Mouse (Mus musculus) midbrain, embryonic 16.5 days (tissue): ENCODE measurements around the gene Ccr9. TPM values are rescaled to one million over a fixed set of nuclear protein-coding genes. Genes with fewer than 3 reads are reported as not detected.
A peak's percentile ranks its signal among the peaks of the same experiment; 100 is the strongest.
"Not testable (repeated sequence)": the region's sequence is repeated elsewhere in the genome, so short reads cannot be mapped to it uniquely, and the experiment has no call there.

Experiments used
- ATAC-seq: fragments of 200-750 bp; cut with Nextera tagmentation; 2 replicates; pipeline ENCODE4 v1.8.0; 2017; ENCODE audit warnings: moderate TSS enrichment
- H3K27ac ChIP-seq: fragments of 300-500 bp; sonication (generic); 2 replicates; pipeline ENCODE4 v1.5.1; 2014; ENCODE audit warnings: mild to moderate bottlenecking, low read length, mixed read lengths
- H3K27me3 ChIP-seq: fragments of 300-500 bp; sonication (generic); 2 replicates; pipeline ENCODE4 v1.6.1; 2014; ENCODE audit warnings: low read depth, low read length, mixed read lengths; ENCODE audit not compliant: control insufficient read depth, insufficient read depth
- H3K36me3 ChIP-seq: fragments of 300-500 bp; sonication (generic); 2 replicates; pipeline ENCODE4 v1.6.1; 2014; ENCODE audit warnings: mild to moderate bottlenecking, low read length, moderate library complexity, mixed read lengths; ENCODE audit not compliant: control insufficient read depth, insufficient read depth
- H3K4me1 ChIP-seq: fragments of 300-500 bp; sonication (generic); 2 replicates; pipeline ENCODE4 v1.6.1; 2014; ENCODE audit warnings: mild to moderate bottlenecking, low read length, mixed read lengths; ENCODE audit not compliant: control insufficient read depth, insufficient read depth
- H3K4me2 ChIP-seq: fragments of 300-500 bp; sonication (generic); 2 replicates; pipeline ENCODE4 v1.6.1; 2014; ENCODE audit warnings: mild to moderate bottlenecking, low read length, mixed read lengths
- H3K4me3 ChIP-seq: fragments of 300-500 bp; sonication (generic); 2 replicates; pipeline ENCODE4 v1.5.1; 2014; ENCODE audit warnings: low read depth, mild to moderate bottlenecking, low read length, moderate library complexity, mixed read lengths
- H3K9ac ChIP-seq: fragments of 300-500 bp; sonication (generic); 2 replicates; pipeline ENCODE4 v1.6.1; 2014; ENCODE audit warnings: low read depth, low read length, mixed read lengths
- H3K9me3 ChIP-seq: fragments of 300-500 bp; sonication (generic); replicated peaks from 2 replicates; pipeline ENCODE4 v1.6.1; 2014; ENCODE audit warnings: mild to moderate bottlenecking, low read length, mixed read lengths; ENCODE audit not compliant: control insufficient read depth, poor library complexity, severe bottlenecking
- WGBS: fragments of 180-500 bp; shearing (Covaris S2); extraction: QIAGEN DNeasy Blood & Tissue Kit; methylation state at CpG from one replicate; pipeline ENCODE4 v1.1.7; 2014; 5-methylcytosine and 5-hydroxymethylcytosine counted together
- polyA plus RNA-seq: library from polyadenylated mRNA; unstranded; fragments of >200 nt; fragmentation: Nextera tagmentation; extraction: Ambion mirVana; gene quantifications from 2 replicates; pipeline ENCODE4 v1.2.1, GENCODE M21; 2015

The Ccr9 gene
- polyA plus RNA-seq, 1 experiment from 2014 or later, result 0.30 TPM

DNA sequence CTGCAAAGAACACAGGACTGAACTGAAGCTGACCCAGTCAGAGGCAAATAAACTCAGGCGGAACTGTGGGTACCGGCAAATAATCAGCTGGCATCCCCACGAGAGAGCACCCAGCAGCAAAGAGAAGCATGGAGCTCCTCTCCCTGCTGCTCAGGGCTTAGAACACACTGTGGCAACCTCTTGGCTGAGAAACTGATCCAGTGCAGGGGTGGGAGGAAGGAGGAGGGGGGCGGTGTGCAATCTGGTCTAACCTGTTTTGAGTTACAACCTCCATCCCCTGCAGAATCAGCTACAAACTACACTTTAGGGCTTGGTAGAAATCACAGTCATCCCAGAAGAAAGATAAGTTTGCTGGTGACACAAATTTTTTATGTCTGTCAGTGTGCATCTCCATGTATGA is 26.9 kb upstream of the Ccr9 start:
- 45% methylated on average over 4 of the region's 4 CpGs for WGBS
- no peak for ATAC-seq

DNA sequence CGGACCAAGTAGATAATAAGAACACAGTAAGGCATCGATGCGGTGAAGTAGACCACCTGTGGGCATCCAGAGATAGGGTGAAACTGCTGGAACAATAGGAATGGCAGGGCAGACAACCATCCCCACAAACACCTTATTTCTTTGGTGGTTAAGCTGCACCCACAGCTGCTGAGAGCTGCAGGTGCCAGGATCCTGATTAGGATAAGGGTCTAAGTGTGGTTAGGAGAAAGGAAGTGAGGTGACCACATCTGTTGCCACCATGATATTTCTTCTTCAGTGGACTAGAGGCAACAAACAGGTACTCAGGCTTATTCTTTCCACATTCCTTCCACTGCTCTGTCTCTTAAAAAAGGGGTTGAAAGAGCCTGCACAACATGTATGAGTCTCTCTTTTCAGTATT is 20.8 kb upstream of the Ccr9 start:
- WGBS, result 80% methylated on average over 3 of the region's 3 CpGs
- no peak for ATAC-seq

More for the DNA sequence above, 26.9 kb upstream of the Ccr9 start:
- no peaks in the 10 kb centered on the region for H3K36me3 ChIP-seq
- H3K9ac ChIP-seq, result no peak overlapping the region
- H3K4me1 ChIP-seq, result no peaks in the 10 kb centered on the region
- H3K9me3 ChIP-seq, result no peaks in the 10 kb centered on the region
- H3K27me3 ChIP-seq, result no peaks in the 10 kb centered on the region
- H3K4me2 ChIP-seq, result no peak overlapping the region
- H3K4me3 ChIP-seq, result no peak overlapping the region
- H3K27ac ChIP-seq, result no peak overlapping the region

DNA sequence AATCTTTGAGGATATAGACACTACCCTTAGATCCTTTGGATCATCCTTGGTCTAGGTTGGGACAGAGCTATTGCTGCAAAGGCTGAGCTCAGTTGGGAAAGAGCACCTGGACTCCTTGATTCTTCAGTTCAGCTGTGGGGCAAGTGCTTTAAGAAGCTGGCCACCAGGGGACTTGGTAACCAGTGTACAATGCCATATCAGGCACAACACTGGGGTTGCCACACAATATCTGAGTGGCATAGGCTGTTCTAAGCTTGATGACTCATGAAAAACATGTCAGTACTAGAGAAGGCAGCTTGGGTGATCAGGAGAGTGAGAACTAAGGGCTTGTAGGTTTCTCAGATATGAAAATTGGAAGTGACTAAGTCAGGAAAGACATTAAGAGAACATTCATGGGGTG is 19.3 kb upstream of the Ccr9 start:
- Histone ChIP-seq H3K27ac (no peak overlapping the region), H3K4me2 (no peak overlapping the region), H3K4me1 (no peaks in the 10 kb centered on the region), H3K27me3 (no peaks in the 10 kb centered on the region), H3K9me3 (no peaks in the 10 kb centered on the region), H3K4me3 (no peak overlapping the region), H3K9ac (no peak overlapping the region), H3K36me3 (no peaks in the 10 kb centered on the region)
- no peak for ATAC-seq

More for the DNA sequence above, 20.8 kb upstream of the Ccr9 start:
- Histone ChIP-seq H3K4me1 (no peaks in the 10 kb centered on the region), H3K4me2 (no peak overlapping the region), H3K36me3 (no peaks in the 10 kb centered on the region), H3K27ac (no peak overlapping the region), H3K27me3 (no peaks in the 10 kb centered on the region), H3K4me3 (no peak overlapping the region), H3K9me3 (no peaks in the 10 kb centered on the region), H3K9ac (no peak overlapping the region)

DNA sequence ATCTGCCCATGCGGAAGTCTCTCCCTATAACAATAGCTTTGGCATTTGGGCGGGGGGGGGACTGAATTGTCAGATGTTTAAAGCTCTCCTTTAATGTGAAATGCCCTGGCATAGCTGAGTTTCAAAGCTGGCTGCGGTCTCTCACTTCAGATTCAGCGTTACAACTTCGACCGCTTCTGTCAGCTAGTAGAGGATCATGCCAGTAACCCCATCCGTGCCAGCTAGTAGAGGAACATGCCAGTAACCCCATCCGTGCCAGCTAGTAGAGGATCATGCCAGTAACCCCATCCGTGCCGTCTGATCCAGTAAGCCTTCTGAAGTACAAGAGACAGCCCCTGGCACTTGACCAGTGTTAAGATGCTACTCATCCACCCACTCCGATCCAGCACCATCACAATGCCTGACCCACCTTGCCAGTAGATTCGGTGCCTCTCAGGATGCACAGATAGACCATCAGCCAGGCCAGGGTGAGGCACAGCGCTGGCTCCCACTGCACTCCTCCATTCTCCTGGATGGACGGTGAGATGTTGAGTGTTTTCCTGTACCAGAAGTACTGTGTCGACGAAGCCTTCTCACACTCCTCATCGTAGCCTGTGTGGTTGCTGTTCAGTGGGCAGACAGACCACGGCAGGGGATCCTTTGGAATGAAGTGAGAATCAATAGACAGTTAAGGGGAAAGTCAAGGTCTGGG is 18.1 kb upstream of the Ccr9 start:
- H3K9ac ChIP-seq, H3K4me2 ChIP-seq, H3K36me3 ChIP-seq, H3K9me3 ChIP-seq, H3K4me3 ChIP-seq, ATAC-seq, H3K27ac ChIP-seq, H3K27me3 ChIP-seq, H3K4me1 ChIP-seq: not testable (repeated sequence)
- WGBS, result 81% methylated on average over 17 of the region's 18 CpGs

DNA sequence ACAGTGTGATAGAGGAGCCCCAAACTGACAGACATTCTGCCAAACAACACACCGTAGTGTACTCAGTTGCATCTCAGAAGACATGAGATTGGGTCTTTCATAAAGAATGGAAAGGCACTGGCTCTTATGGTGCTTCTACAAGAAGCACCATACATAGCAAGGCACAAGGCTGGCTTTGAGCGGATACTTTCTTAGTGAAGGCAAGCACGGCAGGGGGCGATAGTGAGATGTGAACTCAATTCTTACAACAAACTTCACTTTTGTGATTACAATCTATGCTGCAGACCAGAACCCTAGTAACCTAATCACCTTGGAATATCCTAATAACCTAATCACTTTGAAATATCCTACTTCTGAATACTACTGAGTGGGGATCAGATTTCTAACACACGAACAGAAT is 12.6 kb upstream of the Ccr9 start:
- Histone ChIP-seq H3K4me3 (no peak overlapping the region), H3K27ac (no peak overlapping the region)

DNA sequence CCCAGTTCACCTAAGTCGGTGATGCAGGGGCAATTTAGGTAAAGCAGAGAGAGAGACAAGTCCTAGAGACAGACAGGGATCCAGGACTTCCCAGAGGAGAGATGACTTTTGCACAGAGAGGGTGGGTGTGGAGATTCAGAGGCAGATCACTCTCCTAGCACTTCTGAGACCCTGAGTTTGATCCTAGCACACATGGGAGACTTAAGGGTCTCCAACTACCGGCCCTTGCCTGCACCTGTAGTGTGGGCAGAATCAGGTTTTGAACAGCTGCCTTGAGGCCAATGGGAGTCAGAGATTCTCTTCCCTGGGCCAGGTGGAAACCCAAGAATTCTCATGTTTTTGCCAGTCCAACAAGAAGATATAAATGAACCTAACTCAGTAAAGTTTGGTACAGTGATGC is 959 bp downstream of the Ccr9 start:
- Histone ChIP-seq H3K4me2 (peak overlapping the region; percentile 85), H3K9me3 (no peaks in the 10 kb centered on the region), H3K4me3 (peak overlapping the region; percentile 46), H3K9ac (no peak overlapping the region), H3K27me3 (peaks cover 32% of the 10 kb centered on the region), H3K36me3 (no peaks in the 10 kb centered on the region), H3K4me1 (peaks cover 5% of the 10 kb centered on the region; the same call in 1 of the 2 replicates), H3K27ac (no peak overlapping the region)
- ATAC-seq, result no peak
- 27% methylated on average over 2 of the region's 2 CpGs for WGBS

More for the DNA sequence above, 12.6 kb upstream of the Ccr9 start:
- H3K9ac ChIP-seq, result no peak overlapping the region
- H3K4me1 ChIP-seq, result no peaks in the 10 kb centered on the region
- no peak overlapping the region for H3K4me2 ChIP-seq
- no peaks in the 10 kb centered on the region for H3K36me3 ChIP-seq
- no peaks in the 10 kb centered on the region for H3K27me3 ChIP-seq
- H3K9me3 ChIP-seq, result no peaks in the 10 kb centered on the region
- no peak for ATAC-seq
- WGBS, result 62% methylated on average over 5 of the region's 5 CpGs

DNA sequence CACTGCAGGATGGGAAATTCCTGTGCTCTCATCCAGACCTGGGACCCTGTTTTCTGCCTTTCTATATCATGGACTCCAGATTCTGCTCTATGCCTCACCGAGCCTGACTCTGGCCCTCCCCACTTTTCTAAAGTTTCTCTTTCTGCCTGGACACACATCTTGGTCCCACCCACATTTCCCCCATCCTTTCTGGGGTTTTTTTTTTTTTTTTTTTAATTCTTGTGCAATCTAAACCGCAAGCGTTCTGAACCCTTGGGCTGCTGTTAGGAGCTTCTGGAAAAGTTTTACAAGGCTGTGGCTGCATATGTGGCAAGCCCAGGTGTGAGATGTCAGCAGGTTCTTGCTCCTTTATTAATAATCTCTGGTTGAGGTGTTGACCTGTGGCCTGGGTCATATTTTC is 5.5 kb downstream of the Ccr9 start:
- no peaks in the 10 kb centered on the region for H3K4me1 ChIP-seq
- peaks cover 15% of the 10 kb centered on the region for H3K27me3 ChIP-seq
- no peaks in the 10 kb centered on the region for H3K9me3 ChIP-seq
- WGBS, result 53% methylated on average over 3 of the region's 3 CpGs
- no peak overlapping the region for H3K4me3 ChIP-seq
- H3K36me3 ChIP-seq, result no peaks in the 10 kb centered on the region
- no peak overlapping the region for H3K27ac ChIP-seq
- no peak overlapping the region for H3K4me2 ChIP-seq
- no peak for ATAC-seq
- H3K9ac ChIP-seq, result no peak overlapping the region

DNA sequence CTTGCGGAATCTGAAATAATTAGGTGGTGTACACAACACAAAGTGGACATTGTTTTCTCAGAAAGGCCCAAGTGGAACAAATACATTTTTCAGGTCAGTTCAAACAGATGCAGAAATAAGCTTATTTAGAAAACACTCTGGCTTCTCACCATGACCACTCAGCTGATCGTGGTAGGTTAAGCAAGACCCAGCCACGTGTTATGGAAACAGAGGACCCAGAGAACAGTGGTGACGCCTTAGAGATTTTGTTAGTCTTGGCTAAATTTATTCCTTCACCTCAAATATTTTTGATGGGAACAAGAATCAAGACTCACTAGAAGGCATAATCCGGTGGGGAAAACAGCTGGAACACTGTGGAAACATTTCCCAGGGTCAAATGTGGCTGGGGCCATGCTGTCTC is 8.0 kb downstream of the Ccr9 start:
- Histone ChIP-seq H3K4me1 (no peaks in the 10 kb centered on the region), H3K9ac (no peak overlapping the region), H3K36me3 (no peaks in the 10 kb centered on the region), H3K9me3 (no peaks in the 10 kb centered on the region), H3K4me3 (no peak overlapping the region), H3K4me2 (no peak overlapping the region), H3K27ac (no peak overlapping the region), H3K27me3 (0 out of 2 replicates have a peak, but pooled peaks cover 2% of the 10 kb centered on the region)
- WGBS, result 55% methylated on average over 5 of the region's 5 CpGs
- ATAC-seq, result no peak

DNA sequence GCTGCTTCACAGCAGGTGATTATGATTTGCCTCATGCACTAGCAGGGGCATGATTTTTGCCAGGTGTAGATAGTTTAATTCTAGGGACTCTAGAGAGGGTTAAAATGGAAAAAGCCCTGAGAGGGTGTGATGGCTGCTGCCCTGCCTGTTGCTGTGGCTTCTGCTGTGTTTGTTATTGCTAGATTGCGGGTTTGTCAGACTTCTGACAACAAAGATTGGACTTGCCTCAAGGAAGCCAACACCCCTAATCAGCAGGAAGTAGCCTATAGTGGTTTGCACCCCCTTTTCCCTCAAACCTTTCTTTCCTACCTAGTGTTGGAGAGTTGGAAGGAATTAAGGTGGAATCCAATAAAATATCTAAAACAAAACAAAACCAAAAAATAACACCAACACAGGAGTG is 10.0 kb downstream of the Ccr9 start:
- H3K4me1 ChIP-seq, result no peaks in the 10 kb centered on the region
- H3K4me2 ChIP-seq, result no peak overlapping the region
- no peaks in the 10 kb centered on the region for H3K27me3 ChIP-seq
- WGBS, result 68% methylated on average over 1 of the region's 1 CpGs
- H3K9ac ChIP-seq, result no peak overlapping the region
- H3K27ac ChIP-seq, result no peak overlapping the region
- H3K9me3 ChIP-seq, result no peaks in the 10 kb centered on the region
- no peaks in the 10 kb centered on the region for H3K36me3 ChIP-seq
- no peak for ATAC-seq
- H3K4me3 ChIP-seq, result no peak overlapping the region
